Mouse (Mus musculus): ENCODE results near the gene Gm3194. TPM values are rescaled to one million over a fixed set of nuclear protein-coding genes. Genes with fewer than 3 reads are reported as not detected.
"Not testable (repeated sequence)": the region's sequence is repeated elsewhere in the genome, so short reads cannot be mapped to it uniquely, and the experiment has no call there.

The Gm3194 gene
- 1 to 10 TPM; 1.8 to 1.9 TPM for total RNA-seq (2021)

DNA sequence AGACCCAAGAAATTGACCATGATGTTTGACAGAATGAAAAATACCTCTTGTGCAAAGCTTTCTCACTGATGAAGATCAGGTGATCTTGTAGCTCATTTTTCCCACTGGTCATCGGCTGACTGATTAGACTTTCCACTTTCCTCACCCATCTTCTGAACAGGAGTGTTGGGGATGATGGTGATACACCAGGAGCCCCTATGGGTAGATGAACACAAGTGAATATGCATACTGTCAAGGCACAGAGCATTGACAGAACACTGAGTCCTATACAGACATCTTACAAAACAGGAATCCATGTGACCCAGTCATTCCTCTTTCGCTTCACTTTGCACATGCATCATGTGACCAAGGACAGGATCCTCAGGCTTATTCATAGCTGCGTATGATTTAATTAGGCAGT lies at the start of gene Gm3194:
TSS of gene Gm3194 (minus strand) at position 101 of the 400 bp plus-strand sequence.
- DNase-seq: not testable (repeated sequence)

DNA sequence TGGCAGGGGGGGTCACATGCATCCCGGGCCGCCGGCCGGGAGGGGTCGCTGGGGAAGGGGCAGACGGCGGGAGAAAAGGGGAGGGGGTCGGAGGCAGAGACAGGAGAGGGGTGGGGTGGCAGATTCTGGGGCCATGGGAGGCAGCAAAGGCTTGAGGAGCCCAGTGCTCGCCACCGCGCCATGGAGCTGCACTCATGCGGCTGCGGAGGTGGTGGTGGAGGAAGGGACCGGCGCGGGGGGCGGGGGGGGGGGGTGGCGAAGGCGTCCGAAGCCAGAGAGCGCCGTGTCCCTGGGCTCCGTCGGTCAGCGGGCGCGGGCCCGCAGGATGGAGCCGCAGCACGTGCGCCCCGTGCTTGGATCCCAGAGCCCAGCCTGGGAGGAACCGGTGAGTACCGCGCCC lies 46.1 kb upstream of the Gm3194 start, which contains the start of gene Gm3488:
TSS of gene Gm3488 (plus strand) at position 301 of the 400 bp plus-strand sequence.
- not testable (repeated sequence) for DNase-seq

DNA sequence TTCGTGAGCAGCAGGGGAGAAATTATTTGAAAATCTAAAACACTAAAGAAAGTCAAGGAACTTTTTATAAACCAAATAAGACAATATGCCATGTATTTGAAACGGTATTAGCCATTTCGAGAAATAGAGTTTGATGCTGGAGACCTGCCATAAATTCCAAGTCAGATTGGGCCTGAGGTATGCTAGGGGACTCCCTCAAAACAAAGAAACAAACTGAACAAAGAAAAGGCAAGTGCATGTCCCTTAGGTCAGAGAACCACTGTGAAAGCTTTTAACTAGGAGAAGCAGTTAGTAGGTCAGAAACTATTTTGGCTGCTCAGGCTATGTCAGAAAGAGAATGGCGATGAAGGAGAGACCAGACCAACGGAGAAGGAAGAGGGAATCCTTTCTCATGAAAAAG lies 28.6 kb upstream of the Gm3194 start, which contains the start of gene Gm3187:
TSS of gene Gm3187 (plus strand) at position 301 of the 400 bp plus-strand sequence.
- not testable (repeated sequence) for DNase-seq

DNA sequence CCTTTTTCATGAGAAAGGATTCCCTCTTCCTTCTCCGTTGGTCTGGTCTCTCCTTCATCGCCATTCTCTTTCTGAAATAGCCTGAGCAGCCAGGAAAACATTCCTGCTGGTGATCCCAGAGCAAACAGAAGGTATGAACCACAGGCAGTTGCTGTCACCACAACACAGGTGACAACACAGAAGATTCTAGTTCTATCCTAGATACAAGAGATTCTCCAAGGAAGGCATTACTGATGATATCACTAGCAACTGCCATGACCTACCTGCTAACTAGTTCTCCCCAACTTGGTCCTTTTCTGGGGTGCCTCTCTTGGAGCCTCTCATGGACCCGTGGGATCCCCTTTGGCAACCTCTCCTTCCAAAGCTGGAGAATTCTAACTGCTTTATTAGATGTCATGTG lies 22.5 kb upstream of the Gm3194 start, which contains the start of gene Gm8246:
TSS of gene Gm8246 (minus strand) at position 101 of the 400 bp plus-strand sequence.
- not testable (repeated sequence) for DNase-seq

DNA sequence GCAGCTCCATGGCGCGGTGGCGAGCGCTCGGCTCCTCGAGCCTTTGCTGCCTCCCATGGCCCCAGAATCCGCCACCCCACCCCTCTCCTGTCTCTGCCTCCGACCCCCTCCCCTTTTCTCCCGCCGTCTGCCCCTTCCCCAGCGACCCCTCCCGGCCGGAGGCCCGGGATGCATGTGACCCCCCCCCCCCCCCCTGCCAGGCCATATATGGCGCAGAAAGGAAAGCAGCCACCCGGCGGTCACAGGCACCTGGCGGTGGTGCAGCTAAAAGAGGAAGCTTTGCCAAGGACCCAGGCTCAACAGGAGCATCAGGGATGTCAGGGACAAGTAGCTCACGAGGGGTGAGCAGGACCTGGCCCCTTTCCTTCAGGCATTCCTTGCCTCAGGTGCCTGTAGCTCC lies 5.2 kb upstream of the Gm3194 start:
- DNase-seq: not testable (repeated sequence)

DNA sequence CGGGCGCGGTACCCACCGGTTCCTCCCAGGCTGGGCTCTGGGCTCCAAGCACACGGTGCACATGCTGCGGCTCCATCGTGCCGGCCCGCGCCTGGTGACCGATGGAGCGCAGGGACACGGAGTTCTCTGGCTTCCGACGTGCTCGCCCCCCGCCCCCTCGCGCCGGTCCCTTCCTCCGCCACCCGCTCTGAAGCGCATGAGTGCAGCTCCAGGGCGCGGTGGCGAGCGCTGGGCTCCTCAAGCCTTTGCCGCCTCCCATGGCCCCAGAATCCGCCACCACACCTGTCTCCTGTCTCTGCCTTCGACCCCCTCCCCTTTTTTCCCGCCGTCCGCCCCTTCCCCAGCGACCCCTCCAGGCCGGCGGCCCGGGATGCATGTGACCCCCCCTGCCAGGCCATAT lies 66.3 kb downstream of the Gm3194 start, which contains the start of gene Gm3500:
TSS of gene Gm3500 (minus strand) at position 101 of the 400 bp plus-strand sequence.
- not testable (repeated sequence) for DNase-seq

Other genes starting within 250 kb of the Gm3194 start
- gene Gm3526, start 194.9 kb downstream of the Gm3194 start, total RNA-seq (2021): not detected
- gene Gm3542, start 120.5 kb downstream of the Gm3194 start, total RNA-seq (2021): not detected
- gene Gm3500, start 66.4 kb downstream of the Gm3194 start, total RNA-seq (2021): under 1 TPM in 1 of 2 experiments, not detected in 1; 0.16 TPM
- gene Gm8246, start 22.4 kb upstream of the Gm3194 start, total RNA-seq (2021): not detected
- not detected for gene Gm3187, start 28.7 kb upstream of the Gm3194 start, total RNA-seq (2021)
- under 1 TPM; 0.57 to 0.68 TPM for gene Gm3488, start 46.2 kb upstream of the Gm3194 start, total RNA-seq (2021)
- not detected for gene Gm3532, start 83.0 kb upstream of the Gm3194 start, total RNA-seq (2021)
- not detected for gene Gm8265, start 177.6 kb upstream of the Gm3194 start, total RNA-seq (2021)
- not detected for gene Gm9603, start 232.0 kb upstream of the Gm3194 start, total RNA-seq (2021)